22 mouse cellular contexts compared by ENCODE assay signal in genomic region chr11:6420283-6420703, GRCm38 (mm10). TPM values are rescaled to one million over a fixed set of nuclear protein-coding genes. Genes with fewer than 3 reads are reported as not detected.
DNase-seq lines count a peak whose midpoint lies in the region; ATAC-seq and TF ChIP-seq lines count a peak whose summit lies in the region.
"Had no signal": no experiment of that assay in that cellular context is flagged by ENCODE, and none has a peak within 500 bp of the region (broad histone marks: within the 10 kb centered on the region; RNA-seq: fewer than 3 reads in every experiment).

No protein-coding gene starts in this region.

- peaks cover 27% of the 10 kb centered on the region; the same call in 1 of the 2 replicates for H3K36me3 ChIP-seq in lung, postnatal 0 days (ENCODE audit: insufficient read depth, low read length)
- H3K36me3 ChIP-seq in liver, embryonic 13.5 days = peaks cover 71% of the 10 kb centered on the region
- H3K36me3 ChIP-seq in kidney, embryonic 14.5 days (ENCODE audit: control insufficient read depth, insufficient read depth, low read length) = peaks cover 63% of the 10 kb centered on the region

- no peaks in the 10 kb centered on the region for H3K27me3 ChIP-seq in lung, postnatal 0 days (replicated peaks; ENCODE audit: insufficient read depth, low read length)
- H3K27me3 ChIP-seq in liver, embryonic 13.5 days = no peaks in the 10 kb centered on the region
- no peaks in the 10 kb centered on the region for H3K27me3 ChIP-seq in kidney, embryonic 14.5 days (ENCODE audit: control insufficient read depth, insufficient read depth, low read length)
- H3K27me3 ChIP-seq: stomach, embryonic 15.5 days had no signal

- no peaks in the 10 kb centered on the region for H3K9me3 ChIP-seq in lung, postnatal 0 days (ENCODE audit: low read length)
- H3K9me3 ChIP-seq in liver, embryonic 13.5 days (replicated peaks) = no peaks in the 10 kb centered on the region
- H3K9me3 ChIP-seq in kidney, embryonic 14.5 days (ENCODE audit: control insufficient read depth, low read length) = no peaks in the 10 kb centered on the region
- H3K9me3 ChIP-seq: hindbrain, embryonic 10.5 days; stomach, embryonic 15.5 days had no signal

- H3K4me1 ChIP-seq in lung, postnatal 0 days (ENCODE audit: insufficient read depth, low read depth, low read length) = peaks cover 11% of the 10 kb centered on the region
- H3K4me1 ChIP-seq in liver, embryonic 13.5 days (replicated peaks) = peaks cover 42% of the 10 kb centered on the region
- no peaks in the 10 kb centered on the region for H3K4me1 ChIP-seq in kidney, embryonic 14.5 days (ENCODE audit: control insufficient read depth, insufficient read depth, low read length)

- H3K9ac ChIP-seq in lung, postnatal 0 days (replicated peaks; ENCODE audit: low read depth) = no peak overlapping the region
- no peak overlapping the region for H3K9ac ChIP-seq in liver, embryonic 13.5 days
- H3K9ac ChIP-seq in kidney, embryonic 14.5 days (ENCODE audit: low read depth, low read length) = no peak overlapping the region
- H3K9ac ChIP-seq: lung, embryonic 14.5 days; stomach, embryonic 15.5 days had no signal

- DNase-seq in lung, postnatal 0 days (ENCODE audit: low spot score) = no peak
- DNase-seq in lung, adult 18-20 months = no peak
- DNase-seq in NIH3T3 (ENCODE audit: low read depth) = peak; percentile 70
- DNase-seq in liver, embryonic 13.5 days = no peak
- no peak for DNase-seq in left cerebral cortex, postnatal 4 days
- DNase-seq in urinary bladder, postnatal 10 days (ENCODE audit: low spot score) = no peak
- DNase-seq: adrenal gland, postnatal 10 days; cerebellum, adult 9-11 months; gastrocnemius, postnatal 36 days; kidney, adult 18-20 months; kidney, postnatal 10 days; lung, embryonic 14.5 days; lung, postnatal 4 days; right cerebral cortex, postnatal 14 days; thymus, adult 18-20 months; thymus, postnatal 4 days had no signal

- TF ChIP-seq CTCF in lung, postnatal 0 days (IDR thresholded peaks at IDR 0.05) = no peak

- ATAC-seq in lung, postnatal 0 days = no peak
- ATAC-seq in liver, embryonic 13.5 days (ENCODE audit: low read depth) = no peak
- ATAC-seq in kidney, embryonic 14.5 days (ENCODE audit: low FRiP score, low TSS enrichment) = no peak
- ATAC-seq: CD4-positive, CD25-positive, alpha-beta regulatory T cell, adult 4 months; forebrain, embryonic 16.5 days; midbrain, embryonic 16.5 days had no signal

- WGBS in lung, postnatal 0 days = 19% methylated on average over 1 of the region's 1 CpGs
- WGBS in liver, embryonic 13.5 days (ENCODE audit: insufficient replicate concordance) = 9% methylated on average over 1 of the region's 1 CpGs
- 18% methylated on average over 1 of the region's 1 CpGs for WGBS in kidney, embryonic 14.5 days

- H3K4me3 ChIP-seq in lung, postnatal 0 days (ENCODE audit: low read depth, low read length) = no peak overlapping the region
- H3K4me3 ChIP-seq in liver, embryonic 13.5 days (replicated peaks) = no peak overlapping the region
- no peak overlapping the region for H3K4me3 ChIP-seq in kidney, embryonic 14.5 days (ENCODE audit: low read length)
- H3K4me3 ChIP-seq: hindbrain, embryonic 10.5 days; stomach, embryonic 15.5 days had no signal

- intact Hi-C loops in left cerebral cortex, postnatal 4 days (cut with DNase I) = no loop called here

- H3K4me2 ChIP-seq in lung, postnatal 0 days (replicated peaks; ENCODE audit: low read depth, low read length) = no peak overlapping the region
- H3K4me2 ChIP-seq in liver, embryonic 13.5 days = no peak overlapping the region
- H3K4me2 ChIP-seq in kidney, embryonic 14.5 days (replicated peaks; ENCODE audit: low read depth, low read length) = no peak overlapping the region
- H3K4me2 ChIP-seq: lung, embryonic 14.5 days; stomach, embryonic 15.5 days had no signal

- 0 out of 2 replicates have a peak overlapping the region, but pooled peaks have one; percentile 32 for H3K27ac ChIP-seq in lung, postnatal 0 days (ENCODE audit: low read length)
- 0 out of 2 replicates have a peak overlapping the region, but pooled peaks have one; percentile 52 for H3K27ac ChIP-seq in liver, embryonic 13.5 days
- H3K27ac ChIP-seq in kidney, embryonic 14.5 days (ENCODE audit: low read depth, low read length) = no peak overlapping the region
- H3K27ac ChIP-seq: hindbrain, embryonic 10.5 days; stomach, embryonic 15.5 days had no signal

- no peak for TF ChIP-seq EP300 in lung, postnatal 0 days (IDR thresholded peaks at IDR 0.05)

RNA-seq across cellular contexts. Expression of gene Ppia, which starts 5.0 kb away (rescaled TPM):
- 3,011 and 3,180 TPM in 2 replicates for polyA plus RNA-seq in lung, postnatal 0 days (2015; fragmentation: Nextera tagmentation; extraction: Ambion mirVana)
- 3,630 and 3,871 TPM in 2 replicates for polyA plus RNA-seq in liver, embryonic 13.5 days (2015; fragmentation: Nextera tagmentation; extraction: Ambion mirVana)
- 1,000 to 10,000 TPM; 2,159 to 2,195 TPM for total RNA-seq in left cerebral cortex, postnatal 4 days (2021)
- 6,047 and 7,558 TPM in 2 replicates for polyA plus RNA-seq in kidney, embryonic 14.5 days (2014; fragmentation: Nextera tagmentation; extraction: Ambion mirVana)

RNA-seq across cellular contexts. Expression of gene H2afv, which starts 23.9 kb away (rescaled TPM):
- polyA plus RNA-seq in lung, postnatal 0 days (2015; fragmentation: Nextera tagmentation; extraction: Ambion mirVana) = 259 and 268 TPM in 2 replicates
- 109 and 112 TPM in 2 replicates for polyA plus RNA-seq in liver, embryonic 13.5 days (2015; fragmentation: Nextera tagmentation; extraction: Ambion mirVana)
- total RNA-seq in left cerebral cortex, postnatal 4 days (2021) = 10 to 100 TPM; 35.4 to 44.5 TPM
- 654 and 761 TPM in 2 replicates for polyA plus RNA-seq in kidney, embryonic 14.5 days (2014; fragmentation: Nextera tagmentation; extraction: Ambion mirVana)

RNA-seq across cellular contexts. Expression of gene Zmiz2, which starts 31.4 kb away (rescaled TPM):
- 8.6 and 8.7 TPM in 2 replicates for polyA plus RNA-seq in lung, postnatal 0 days (2015; fragmentation: Nextera tagmentation; extraction: Ambion mirVana)
- polyA plus RNA-seq in liver, embryonic 13.5 days (2015; fragmentation: Nextera tagmentation; extraction: Ambion mirVana) = 4.4 and 4.7 TPM in 2 replicates
- 100 to 1,000 TPM; 233 to 249 TPM for total RNA-seq in left cerebral cortex, postnatal 4 days (2021)
- 11.0 and 14.6 TPM in 2 replicates for polyA plus RNA-seq in kidney, embryonic 14.5 days (2014; fragmentation: Nextera tagmentation; extraction: Ambion mirVana)

RNA-seq across cellular contexts. Expression of gene Purb, which starts 55.4 kb away (rescaled TPM):
- polyA plus RNA-seq in lung, postnatal 0 days (2015; fragmentation: Nextera tagmentation; extraction: Ambion mirVana) = 21.4 and 25.5 TPM in 2 replicates
- 11.1 and 12.6 TPM in 2 replicates for polyA plus RNA-seq in liver, embryonic 13.5 days (2015; fragmentation: Nextera tagmentation; extraction: Ambion mirVana)
- total RNA-seq in left cerebral cortex, postnatal 4 days (2021) = 10 to 100 TPM; 88.1 to 89.5 TPM
- polyA plus RNA-seq in kidney, embryonic 14.5 days (2014; fragmentation: Nextera tagmentation; extraction: Ambion mirVana) = 28.1 and 29.5 TPM in 2 replicates
